Mouse (Mus musculus): ENCODE results near the gene Trip12. TPM values are rescaled to one million over a fixed set of nuclear protein-coding genes. Genes with fewer than 3 reads are reported as not detected.

The Trip12 gene
- polyA plus RNA-seq, 1 experiment, result 41.7 TPM

DNA sequence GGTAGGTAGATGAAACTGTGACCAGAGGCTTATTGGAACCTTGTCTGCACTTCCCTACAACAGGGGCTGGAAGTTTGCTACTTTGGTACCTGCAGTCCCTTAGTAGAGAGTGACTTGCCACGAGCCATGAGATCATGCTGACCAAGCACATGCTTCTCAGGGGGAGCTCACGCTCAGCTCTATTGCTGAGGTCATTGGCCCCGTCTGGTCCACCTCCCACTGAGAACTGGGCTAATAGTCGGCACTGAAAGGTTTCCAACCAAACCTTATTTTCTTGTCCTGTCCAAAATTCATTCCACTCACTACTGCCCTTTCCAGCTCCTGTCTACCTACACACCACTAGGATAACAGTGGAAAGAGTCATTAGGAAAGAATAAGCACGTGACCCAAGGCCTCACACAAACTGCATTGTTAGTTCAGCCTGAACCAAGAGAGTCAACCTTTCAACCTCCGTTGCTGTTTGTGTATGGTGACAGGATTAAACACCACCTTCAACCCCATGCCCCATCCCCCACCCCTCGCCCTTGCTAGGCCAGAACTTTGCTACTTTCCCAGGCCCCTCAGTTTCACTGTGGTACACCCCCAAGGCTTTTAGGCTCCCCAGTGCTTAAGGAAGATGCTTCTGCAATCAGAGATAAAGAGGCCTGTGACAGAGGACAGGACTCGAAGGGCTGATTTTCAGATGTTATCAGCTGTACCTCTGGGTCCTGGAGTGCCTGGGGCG lies 11.4 kb upstream of the Trip12 start:
- no peak overlapping the region for H3K4me3 ChIP-seq (ENCODE audit: insufficient read depth, poor library complexity, severe bottlenecking)
- H3K36me3 ChIP-seq (ENCODE audit: control insufficient read depth, insufficient read depth), result no peaks in the 10 kb centered on the region
- no peak for TF ChIP-seq MAX (IDR thresholded peaks at IDR 0.05)
- no peaks in the 10 kb centered on the region for H3K79me3 ChIP-seq (ENCODE audit: low read depth)
- H3ac ChIP-seq (ENCODE audit: control insufficient read depth, insufficient read length, low read depth), result no peak overlapping the region
- no peaks in the 10 kb centered on the region for H3K79me2 ChIP-seq (ENCODE audit: control insufficient read depth, insufficient read depth)
- H3K27me3 ChIP-seq (ENCODE audit: control insufficient read depth, insufficient read depth, insufficient read length), result no peaks in the 10 kb centered on the region

DNA sequence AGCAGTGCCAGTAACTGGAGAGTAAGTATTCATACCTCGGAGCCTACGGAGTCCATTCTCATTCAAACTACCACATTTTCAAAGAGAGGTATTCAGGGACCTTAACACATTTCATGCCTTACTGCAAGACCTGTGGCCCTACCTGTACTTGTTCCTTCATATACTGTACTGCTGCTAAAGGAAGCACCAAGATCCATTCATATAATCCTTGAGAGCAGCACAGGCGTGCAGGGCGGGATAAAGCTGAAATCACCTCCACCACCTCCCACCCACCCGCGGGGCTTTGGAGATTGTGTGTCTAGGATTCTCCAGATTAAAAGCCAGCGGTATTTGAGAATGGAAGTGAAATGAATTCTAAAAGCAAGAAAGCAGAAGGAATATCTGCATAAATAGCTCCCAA lies 10.2 kb upstream of the Trip12 start:
- Histone ChIP-seq H3K79me3 (ENCODE audit: low read depth) (no peaks in the 10 kb centered on the region), H3ac (ENCODE audit: control insufficient read depth, insufficient read length, low read depth) (no peak overlapping the region), H3K36me3 (ENCODE audit: control insufficient read depth, insufficient read depth) (no peaks in the 10 kb centered on the region), H3K4me3 (ENCODE audit: insufficient read depth, poor library complexity, severe bottlenecking) (no peak overlapping the region), H3K79me2 (ENCODE audit: control insufficient read depth, insufficient read depth) (no peaks in the 10 kb centered on the region), H3K27me3 (ENCODE audit: control insufficient read depth, insufficient read depth, insufficient read length) (no peaks in the 10 kb centered on the region)
- TF ChIP-seq MYOD1 (IDR thresholded peaks at IDR 0.05; ENCODE audit: control insufficient read depth, insufficient read length, low read depth), result no peak
- no peak for TF ChIP-seq USF1 (IDR thresholded peaks at IDR 0.05; ENCODE audit: low read depth)
- TF ChIP-seq FOSL1 (IDR thresholded peaks at IDR 0.05; ENCODE audit: insufficient read depth, low read length, poor library complexity, severe bottlenecking), result no peak
- no peak for TF ChIP-seq CEBPB (IDR thresholded peaks at IDR 0.05; ENCODE audit: low read depth)
- TF ChIP-seq MAX (IDR thresholded peaks at IDR 0.05), result no peak
- TF ChIP-seq CTCF (IDR thresholded peaks at IDR 0.05; ENCODE audit: control insufficient read depth, insufficient read depth, insufficient read length), result no peak
- TF ChIP-seq MYOG (IDR thresholded peaks at IDR 0.05; ENCODE audit: control insufficient read depth, extremely low read depth, insufficient read length), result no peak

DNA sequence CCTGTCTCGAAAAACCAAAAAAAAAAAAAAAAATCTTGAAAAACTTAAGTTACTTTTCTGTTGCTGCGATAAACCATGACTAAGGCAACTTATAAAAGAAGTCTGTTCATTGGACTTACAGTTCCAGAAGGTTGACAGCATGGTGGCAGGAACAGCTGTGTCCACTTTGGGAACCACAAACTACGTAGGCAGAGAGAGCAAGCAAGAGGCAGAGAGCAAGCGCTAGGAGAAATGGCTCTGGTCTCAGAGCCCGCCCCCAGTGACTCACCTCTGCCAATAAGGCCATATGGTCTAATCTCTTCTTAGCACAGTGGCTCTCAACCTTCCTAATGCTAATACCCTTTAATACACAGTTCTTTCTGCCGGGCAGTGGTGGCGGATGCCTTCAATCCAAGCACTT lies 9.5 kb upstream of the Trip12 start:
- Histone ChIP-seq H3K79me3 (ENCODE audit: low read depth) (no peaks in the 10 kb centered on the region), H3K27me3 (ENCODE audit: control insufficient read depth, insufficient read depth, insufficient read length) (no peaks in the 10 kb centered on the region), H3ac (ENCODE audit: control insufficient read depth, insufficient read length, low read depth) (no peak overlapping the region), H3K36me3 (ENCODE audit: control insufficient read depth, insufficient read depth) (no peaks in the 10 kb centered on the region), H3K79me2 (ENCODE audit: control insufficient read depth, insufficient read depth) (no peaks in the 10 kb centered on the region), H3K4me3 (ENCODE audit: insufficient read depth, poor library complexity, severe bottlenecking) (no peak overlapping the region)
- TF ChIP-seq MYOD1 (IDR thresholded peaks at IDR 0.05; ENCODE audit: control insufficient read depth, insufficient read length, low read depth) (peak; percentile 75), CTCF (IDR thresholded peaks at IDR 0.05; ENCODE audit: control insufficient read depth, insufficient read depth, insufficient read length) (no peak)

DNA sequence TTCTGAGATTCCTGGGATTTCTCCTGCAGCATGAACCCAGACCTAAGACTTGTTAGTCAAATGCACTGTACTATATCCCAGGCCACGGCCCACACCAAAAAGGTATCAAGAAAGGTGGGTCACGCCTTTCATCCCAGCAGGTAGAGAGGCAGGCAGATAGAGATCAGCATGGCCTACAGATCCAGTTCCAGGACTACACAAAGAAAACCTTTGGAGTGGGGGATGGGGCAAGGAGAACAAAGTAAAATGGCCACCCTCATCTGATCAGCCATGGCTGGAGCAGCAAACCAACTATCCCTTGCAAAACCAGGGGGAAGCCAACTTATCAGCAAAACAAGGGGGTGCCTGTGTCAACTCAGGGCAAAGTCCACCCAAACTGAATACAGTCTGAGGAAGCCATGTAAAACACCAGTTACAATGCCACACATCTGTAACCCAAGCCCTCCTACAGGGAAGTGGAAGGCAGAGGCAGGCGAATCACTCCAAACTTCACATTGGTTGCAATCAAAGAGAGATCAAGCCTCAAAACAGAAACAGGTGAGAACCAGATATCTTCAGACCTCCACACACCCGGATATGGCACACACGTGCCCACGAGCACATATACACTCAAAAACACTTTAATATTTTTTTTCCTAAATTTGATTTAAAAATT lies 8.6 kb upstream of the Trip12 start:
- Histone ChIP-seq H3K4me3 (ENCODE audit: insufficient read depth, poor library complexity, severe bottlenecking) (no peak overlapping the region), H3K36me3 (ENCODE audit: control insufficient read depth, insufficient read depth) (no peaks in the 10 kb centered on the region), H3K27me3 (ENCODE audit: control insufficient read depth, insufficient read depth, insufficient read length) (no peaks in the 10 kb centered on the region), H3K79me3 (ENCODE audit: low read depth) (no peaks in the 10 kb centered on the region), H3K79me2 (ENCODE audit: control insufficient read depth, insufficient read depth) (no peaks in the 10 kb centered on the region), H3ac (ENCODE audit: control insufficient read depth, insufficient read length, low read depth) (no peak overlapping the region)
- TF ChIP-seq CTCF (IDR thresholded peaks at IDR 0.05; ENCODE audit: control insufficient read depth, insufficient read depth, insufficient read length) (no peak), MYOD1 (IDR thresholded peaks at IDR 0.05; ENCODE audit: control insufficient read depth, insufficient read length, low read depth) (no peak), MYOG (IDR thresholded peaks at IDR 0.05; ENCODE audit: control insufficient read depth, extremely low read depth, insufficient read length) (no peak), FOSL1 (IDR thresholded peaks at IDR 0.05; ENCODE audit: insufficient read depth, low read length, poor library complexity, severe bottlenecking) (no peak), CEBPB (IDR thresholded peaks at IDR 0.05; ENCODE audit: low read depth) (no peak), MAX (IDR thresholded peaks at IDR 0.05) (no peak), USF1 (IDR thresholded peaks at IDR 0.05; ENCODE audit: low read depth) (no peak)

DNA sequence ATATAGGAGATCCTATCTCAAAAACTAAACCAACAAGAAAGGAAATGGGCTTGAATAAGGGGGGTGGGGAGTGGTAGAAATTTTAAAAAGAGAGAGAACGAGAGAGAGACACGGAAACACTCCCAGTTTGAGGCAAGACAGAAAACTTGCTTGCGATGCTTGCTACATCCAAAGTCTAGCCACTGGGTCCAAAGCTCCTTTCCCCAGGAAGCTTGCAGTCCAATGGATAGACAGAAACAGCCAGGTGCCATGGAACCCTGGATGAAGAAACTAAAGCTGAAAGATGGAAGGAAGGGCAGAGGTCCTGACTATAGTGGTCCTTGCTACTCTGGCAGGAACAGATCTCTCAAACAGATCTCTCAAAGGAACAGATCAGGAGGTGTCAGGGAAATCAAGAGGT lies 8.0 kb upstream of the Trip12 start:
- TF ChIP-seq CEBPB (IDR thresholded peaks at IDR 0.05; ENCODE audit: low read depth) (no peak), MAX (IDR thresholded peaks at IDR 0.05) (no peak), MYOG (IDR thresholded peaks at IDR 0.05; ENCODE audit: control insufficient read depth, extremely low read depth, insufficient read length) (no peak), CTCF (IDR thresholded peaks at IDR 0.05; ENCODE audit: control insufficient read depth, insufficient read depth, insufficient read length) (no peak), USF1 (IDR thresholded peaks at IDR 0.05; ENCODE audit: low read depth) (no peak), MYOD1 (IDR thresholded peaks at IDR 0.05; ENCODE audit: control insufficient read depth, insufficient read length, low read depth) (no peak), FOSL1 (IDR thresholded peaks at IDR 0.05; ENCODE audit: insufficient read depth, low read length, poor library complexity, severe bottlenecking) (no peak)
- Histone ChIP-seq H3K79me2 (ENCODE audit: control insufficient read depth, insufficient read depth) (no peaks in the 10 kb centered on the region), H3ac (ENCODE audit: control insufficient read depth, insufficient read length, low read depth) (no peak overlapping the region), H3K36me3 (ENCODE audit: control insufficient read depth, insufficient read depth) (no peaks in the 10 kb centered on the region), H3K79me3 (ENCODE audit: low read depth) (no peaks in the 10 kb centered on the region), H3K4me3 (ENCODE audit: insufficient read depth, poor library complexity, severe bottlenecking) (no peak overlapping the region), H3K27me3 (ENCODE audit: control insufficient read depth, insufficient read depth, insufficient read length) (no peaks in the 10 kb centered on the region)

DNA sequence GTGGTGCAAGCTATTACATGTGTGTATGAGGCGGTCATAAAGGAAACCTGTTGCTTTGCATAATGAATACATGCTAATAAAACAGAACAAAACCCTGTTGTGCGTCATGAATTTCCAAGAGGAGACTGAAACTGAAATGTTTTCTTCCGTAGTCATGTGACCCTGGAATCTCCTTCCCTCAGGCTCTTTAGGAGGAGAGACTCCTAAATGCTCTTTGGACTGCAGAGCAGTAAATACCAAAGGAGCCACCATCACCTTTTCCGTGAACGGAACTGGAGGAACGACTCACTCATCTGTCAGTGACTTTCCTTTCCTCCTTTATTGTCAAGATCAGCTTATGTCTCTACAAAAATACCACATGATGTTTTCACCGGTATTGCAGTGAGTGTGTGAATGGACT lies 7.4 kb upstream of the Trip12 start:
- Histone ChIP-seq H3K36me3 (ENCODE audit: control insufficient read depth, insufficient read depth) (no peaks in the 10 kb centered on the region), H3K27me3 (ENCODE audit: control insufficient read depth, insufficient read depth, insufficient read length) (no peaks in the 10 kb centered on the region), H3K79me2 (ENCODE audit: control insufficient read depth, insufficient read depth) (peaks cover 4% of the 10 kb centered on the region), H3K79me3 (ENCODE audit: low read depth) (peaks cover 3% of the 10 kb centered on the region), H3ac (ENCODE audit: control insufficient read depth, insufficient read length, low read depth) (no peak overlapping the region), H3K4me3 (ENCODE audit: insufficient read depth, poor library complexity, severe bottlenecking) (no peak overlapping the region)
- no peak for TF ChIP-seq FOSL1 (IDR thresholded peaks at IDR 0.05; ENCODE audit: insufficient read depth, low read length, poor library complexity, severe bottlenecking)
- no peak for TF ChIP-seq MYOD1 (IDR thresholded peaks at IDR 0.05; ENCODE audit: control insufficient read depth, insufficient read length, low read depth)
- no peak for TF ChIP-seq CTCF (IDR thresholded peaks at IDR 0.05; ENCODE audit: control insufficient read depth, insufficient read depth, insufficient read length)
- TF ChIP-seq USF1 (IDR thresholded peaks at IDR 0.05; ENCODE audit: low read depth), result no peak
- TF ChIP-seq MYOG (IDR thresholded peaks at IDR 0.05; ENCODE audit: control insufficient read depth, extremely low read depth, insufficient read length), result no peak
- TF ChIP-seq MAX (IDR thresholded peaks at IDR 0.05), result no peak
- no peak for TF ChIP-seq CEBPB (IDR thresholded peaks at IDR 0.05; ENCODE audit: low read depth)
